Mouse (Mus musculus) layer of hippocampus, adult 9-11 months (tissue): ENCODE results near the gene Eogt.

Experiments
- DNase-seq: peaks from one replicate; pipeline ENCODE4 v3.0.0; 2022

Gene Eogt

DNA sequence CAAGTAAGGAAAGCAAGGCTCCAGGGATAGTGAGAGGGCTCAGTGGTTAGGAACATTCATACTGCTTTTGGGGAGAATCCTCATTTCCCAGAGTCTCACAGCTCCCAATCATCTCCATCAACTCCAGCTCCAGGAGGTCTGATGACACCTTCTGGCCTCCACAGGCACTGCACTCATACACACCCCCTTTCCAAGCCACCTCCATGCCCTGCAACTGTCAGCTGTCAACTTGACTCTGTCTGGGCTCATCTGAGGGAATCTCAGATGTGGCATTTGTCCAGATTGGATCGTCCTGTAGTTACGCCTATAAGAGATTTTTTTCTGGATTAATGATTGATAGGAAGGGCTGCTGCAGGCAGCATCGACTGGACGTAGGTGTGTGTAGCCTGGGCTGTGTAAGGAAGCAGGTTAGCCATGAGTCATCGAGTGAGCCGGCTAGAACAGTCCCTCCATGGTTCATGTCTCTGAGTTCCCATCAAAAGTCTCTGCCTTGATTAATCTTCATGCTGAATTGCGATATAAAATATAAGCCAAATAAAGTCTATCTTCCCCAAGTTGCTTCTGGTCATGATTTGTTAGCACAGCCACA lies 44.6 kb downstream of the Eogt start:
- DNase-seq = no peak

DNA sequence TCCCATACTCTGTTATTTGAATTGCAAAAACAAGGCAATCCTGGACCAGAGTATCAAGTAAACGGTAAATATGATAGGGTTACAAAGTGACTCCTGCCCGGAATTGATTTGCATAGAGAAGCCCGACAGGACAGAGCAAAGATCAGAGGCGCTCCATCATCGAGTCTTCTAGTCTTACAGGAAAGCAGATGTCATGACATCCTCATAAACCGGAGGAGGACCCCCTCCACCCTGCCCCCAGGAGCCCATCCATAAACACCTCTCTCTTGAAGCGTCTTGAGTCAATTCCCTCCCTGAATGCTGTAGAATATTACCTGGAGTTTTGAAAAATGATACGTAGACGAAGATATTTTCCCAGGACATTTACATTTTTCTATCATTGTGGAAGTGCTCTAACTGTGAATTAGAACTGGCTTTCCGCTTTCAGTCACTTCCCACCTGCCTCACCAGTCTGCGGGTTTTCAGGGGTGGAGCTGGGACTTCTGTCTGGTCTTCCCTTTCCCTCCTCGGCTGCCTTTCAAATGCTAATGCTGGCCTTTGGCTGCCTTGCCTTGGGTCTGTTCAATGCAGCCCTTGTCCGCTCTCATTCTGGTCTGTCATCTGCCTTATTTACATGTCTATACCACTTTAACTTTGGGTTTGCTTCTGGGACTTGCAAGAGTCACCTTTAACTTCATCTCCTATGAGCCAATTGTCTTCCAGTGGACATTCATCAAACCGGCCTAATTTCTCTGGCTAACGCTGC lies 46.9 kb downstream of the Eogt start:
- no peak for DNase-seq

DNA sequence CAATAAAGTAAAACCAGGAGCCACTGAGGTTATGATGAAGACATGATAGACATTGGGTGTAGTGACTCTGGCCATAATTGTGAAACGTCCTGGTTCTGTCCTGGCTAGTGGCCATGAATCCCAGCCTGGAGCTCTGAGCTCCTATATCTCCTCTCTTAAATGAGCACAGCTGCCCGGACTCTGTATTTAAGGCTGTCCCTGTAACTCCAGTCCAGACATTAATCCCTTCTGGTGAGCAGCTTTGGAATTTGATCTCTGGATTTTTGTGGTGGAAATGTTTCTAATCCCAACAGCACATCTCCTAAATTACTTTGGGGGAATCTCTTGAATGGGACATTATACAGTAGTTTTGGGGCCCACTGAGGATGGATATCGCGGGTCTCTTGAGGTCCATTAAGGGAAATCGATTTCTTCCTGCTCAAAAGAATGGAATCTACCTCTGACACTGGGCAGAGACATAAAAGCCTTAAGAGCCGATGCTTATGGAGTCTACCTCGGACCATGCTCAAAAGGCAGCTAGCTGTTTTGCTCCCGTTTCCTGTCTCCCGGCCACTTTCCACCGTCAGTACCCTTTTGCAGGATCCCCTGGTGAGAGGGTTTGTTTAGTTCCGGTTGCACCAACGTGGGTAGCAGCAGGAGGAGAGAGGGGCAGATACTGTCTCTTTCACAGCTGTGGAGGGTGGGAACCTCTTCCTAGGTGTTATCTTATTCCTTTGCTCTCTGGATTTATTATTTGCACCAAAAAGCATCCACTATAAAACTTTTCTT lies 47.6 kb downstream of the Eogt start:
- DNase-seq = no peak

DNA sequence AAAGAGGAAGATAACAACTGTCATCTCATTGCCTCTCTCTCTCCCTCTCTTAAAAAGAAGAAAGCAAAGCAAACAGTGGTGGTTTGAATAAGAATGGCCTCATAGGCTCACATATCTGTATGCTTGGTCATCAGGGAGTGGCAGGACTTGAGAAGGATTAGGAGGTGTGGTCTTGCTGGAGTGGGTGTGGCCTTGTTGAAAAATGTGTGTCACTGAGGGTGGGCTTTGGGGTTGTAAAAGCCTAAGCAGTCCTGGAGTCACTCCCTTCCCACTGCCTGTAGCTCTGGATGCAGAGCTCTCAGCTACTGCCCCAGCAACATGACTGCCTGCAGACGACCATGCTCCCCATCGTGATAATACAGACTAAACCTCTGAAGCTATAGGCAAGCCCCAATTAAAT lies 66.6 kb downstream of the Eogt start:
- no peak for DNase-seq

DNA sequence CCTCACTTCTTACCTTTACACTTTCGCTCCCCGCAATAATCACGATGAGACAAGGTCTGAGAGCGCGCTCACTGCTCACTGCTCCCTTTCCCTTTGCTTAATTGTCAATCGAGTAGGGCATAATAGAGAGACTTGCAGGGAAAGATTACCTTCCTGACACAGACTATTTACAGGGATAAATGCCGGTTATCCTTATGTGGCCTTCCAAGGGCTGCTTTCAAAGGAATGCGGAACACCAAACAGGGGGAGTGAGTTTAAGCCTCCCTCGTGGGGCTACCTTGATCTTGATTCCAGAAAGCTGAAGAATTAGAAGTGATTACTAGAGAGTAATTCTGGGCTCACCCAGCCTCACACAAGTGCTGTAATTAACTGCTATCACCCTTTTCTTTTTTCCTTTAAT lies 69.0 kb downstream of the Eogt start:
- no peak for DNase-seq

DNA sequence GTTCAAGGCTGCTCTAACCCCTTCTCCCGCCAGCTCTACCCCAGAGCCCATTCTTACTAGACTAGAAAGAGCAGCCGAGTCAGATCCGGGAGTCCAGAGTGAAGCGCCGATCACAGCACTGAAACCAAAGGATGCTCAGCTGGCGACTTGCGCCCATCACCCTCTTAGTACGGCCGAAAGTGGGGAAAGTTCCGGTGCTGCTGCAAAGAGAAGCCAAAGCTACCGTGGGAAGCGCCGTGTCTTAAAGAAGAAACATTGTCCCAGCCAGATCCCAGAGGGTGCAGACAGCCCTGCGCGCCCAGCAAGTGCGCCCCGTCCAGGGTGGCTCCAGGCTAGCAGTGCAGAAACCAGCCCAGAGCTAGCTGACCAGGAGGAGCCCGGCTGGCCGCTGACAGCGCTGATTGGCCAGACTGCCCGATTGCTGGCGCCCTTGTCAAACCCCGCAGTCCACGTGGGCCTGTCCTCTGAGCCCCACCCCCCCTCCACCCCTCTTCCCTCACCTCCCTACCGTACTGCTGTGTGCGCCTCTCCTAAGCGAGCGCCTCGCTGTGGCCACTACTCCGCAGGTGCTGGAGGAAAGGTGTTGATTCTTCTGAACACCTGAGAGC lies 88.8 kb downstream of the Eogt start, which contains the start of gene Fam19a4:
Fam19a4 (minus strand) TSS at position 340 of the 608 bp plus-strand sequence.
- DNase-seq = no peak
